Mouse (Mus musculus) hindbrain, embryonic 10.5 days (tissue): Measurements from ENCODE around the gene Spn. TPM values are rescaled to one million over a fixed set of nuclear protein-coding genes. Genes with fewer than 3 reads are reported as not detected.

Experiments used
- DNase-seq: peaks from one replicate; pipeline ENCODE4 v3.0.0-alpha.2; 2017; ENCODE audit warnings: low spot score
- H3K27ac ChIP-seq: fragments of 300-500 bp; sonication (generic); 2 replicates; pipeline ENCODE4 v1.5.1; 2016; ENCODE audit warnings: mild to moderate bottlenecking, moderate library complexity
- H3K27me3 ChIP-seq: fragments of 300-500 bp; sonication (generic); 2 replicates; pipeline ENCODE4 v1.6.1; 2016; ENCODE audit warnings: mild to moderate bottlenecking; ENCODE audit not compliant: poor library complexity, insufficient read depth, severe bottlenecking
- H3K36me3 ChIP-seq: fragments of 300-500 bp; sonication (generic); 2 replicates; pipeline ENCODE4 v1.6.1; 2016; ENCODE audit warnings: mild to moderate bottlenecking, moderate library complexity
- H3K4me1 ChIP-seq: fragments of 300-500 bp; sonication (generic); replicated peaks from 2 replicates; pipeline ENCODE4 v1.6.1; 2016; ENCODE audit warnings: mild to moderate bottlenecking
- H3K4me3 ChIP-seq: fragments of 300-500 bp; sonication (generic); 2 replicates; pipeline ENCODE4 v1.5.1; 2016; ENCODE audit warnings: mild to moderate bottlenecking, moderate library complexity
- H3K9me3 ChIP-seq: fragments of 300-500 bp; sonication (generic); 2 replicates; pipeline ENCODE4 v1.6.1; 2016; ENCODE audit warnings: mild to moderate bottlenecking, moderate library complexity
- WGBS: fragments of 180-500 bp; shearing (Covaris S2); methylation state at CpG from one replicate; pipeline ENCODE4 v1.1.7; 2016; 5-methylcytosine and 5-hydroxymethylcytosine counted together
- polyA plus RNA-seq: library from polyadenylated mRNA; unstranded; fragments of >200 nt; fragmentation: Nextera tagmentation; extraction: Ambion mirVana; gene quantifications from 2 replicates; pipeline ENCODE4 v1.2.1, GENCODE M21; 2016

Spn gene
- polyA plus RNA-seq, 1 experiment from 2014 or later = not detected

DNA sequence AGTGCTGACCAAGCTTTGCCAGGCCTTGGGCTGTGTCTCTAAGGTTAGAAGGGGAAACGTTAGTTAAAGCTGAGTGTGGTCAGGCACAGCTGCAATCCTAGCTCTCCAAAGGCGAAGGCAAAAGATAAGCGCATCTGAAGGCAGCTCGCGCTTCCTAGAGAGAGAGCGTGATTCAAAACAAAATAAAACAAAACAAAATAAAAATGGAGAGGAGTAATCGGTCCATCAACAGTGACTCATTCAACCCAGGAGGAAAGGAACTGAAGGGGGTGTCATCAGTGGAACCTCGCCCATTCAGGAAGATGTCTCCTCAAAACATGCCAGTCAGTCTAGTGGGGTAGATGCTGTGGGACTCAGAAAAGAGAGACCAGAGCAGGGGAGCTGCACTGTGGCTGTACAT lies 55.4 kb downstream of the Spn start:
- no peak overlapping the region for H3K4me3 ChIP-seq
- no peak for DNase-seq
- H3K27ac ChIP-seq = no peak overlapping the region
- no peaks in the 10 kb centered on the region for H3K36me3 ChIP-seq
- H3K9me3 ChIP-seq = no peaks in the 10 kb centered on the region
- H3K27me3 ChIP-seq = no peaks in the 10 kb centered on the region
- no peaks in the 10 kb centered on the region for H3K4me1 ChIP-seq
- 84% methylated on average over 8 of the region's 8 CpGs for WGBS

Other genes starting within 250 kb of the Spn start
- gene Tmem219, start 214.9 kb downstream of the Spn start, polyA plus RNA-seq = 31.6 and 37.9 TPM in 2 replicates
- 23.9 and 35.5 TPM in 2 replicates for gene Kctd13, start 208.9 kb downstream of the Spn start, polyA plus RNA-seq
- 0.41 and 1.2 TPM in 2 replicates for gene Asphd1, start 188.2 kb downstream of the Spn start, polyA plus RNA-seq
- gene Sez6l2, start 187.3 kb downstream of the Spn start, polyA plus RNA-seq = 2.3 and 7.6 TPM in 2 replicates
- 92.5 and 103 TPM in 2 replicates for gene Cdipt, start 161.9 kb downstream of the Spn start, polyA plus RNA-seq
- 0.63 and 1.0 TPM in 2 replicates for gene Cdiptos, start 161.7 kb downstream of the Spn start, polyA plus RNA-seq
- gene Mvp, start 123.2 kb downstream of the Spn start, polyA plus RNA-seq = 5.0 and 6.1 TPM in 2 replicates
- gene Pagr1b, start 121.3 kb downstream of the Spn start, polyA plus RNA-seq = 0.25 and 0.55 TPM in 2 replicates
- gene Pagr1a, start 120.5 kb downstream of the Spn start, polyA plus RNA-seq = 84.3 and 130 TPM in 2 replicates
- gene Gm42742, start 116.7 kb downstream of the Spn start, polyA plus RNA-seq = 17.6 and 75.1 TPM in 2 replicates
- 3.3 and 4.4 TPM in 2 replicates for gene Prrt2, start 116.6 kb downstream of the Spn start, polyA plus RNA-seq
- 66.7 and 83.1 TPM in 2 replicates for gene Maz, start 110.8 kb downstream of the Spn start, polyA plus RNA-seq
- gene Kif22, start 95.4 kb downstream of the Spn start, polyA plus RNA-seq = 161 and 193 TPM in 2 replicates
- gene Zg16, start 50.5 kb downstream of the Spn start, polyA plus RNA-seq = not detected in 2 replicates
- gene AI467606, start 46.5 kb downstream of the Spn start, polyA plus RNA-seq = 0.80 and 0.81 TPM in 2 replicates
- 2.6 and 4.9 TPM in 2 replicates for gene Qprt, start 15.6 kb downstream of the Spn start, polyA plus RNA-seq
- gene Cd2bp2, start 58.2 kb upstream of the Spn start, polyA plus RNA-seq = 94.4 and 96.0 TPM in 2 replicates
- 25.6 and 28.2 TPM in 2 replicates for gene Tbc1d10b, start 70.6 kb upstream of the Spn start, polyA plus RNA-seq
- gene Mylpf, start 71.1 kb upstream of the Spn start, polyA plus RNA-seq = 13.0 and 17.7 TPM in 2 replicates
- 78.7 and 81.0 TPM in 2 replicates for gene Zfp553, start 95.2 kb upstream of the Spn start, polyA plus RNA-seq
- gene Sept1, start 95.3 kb upstream of the Spn start, polyA plus RNA-seq = 32.4 and 33.8 TPM in 2 replicates
- 62.4 and 70.1 TPM in 2 replicates for gene Zfp771, start 106.5 kb upstream of the Spn start, polyA plus RNA-seq
- 284 and 329 TPM in 2 replicates for gene Dctpp1, start 122.9 kb upstream of the Spn start, polyA plus RNA-seq
- gene Sephs2, start 136.2 kb upstream of the Spn start, polyA plus RNA-seq = 69.8 and 76.2 TPM in 2 replicates
- 0.68 and 0.98 TPM in 2 replicates for gene Itgal, start 158.4 kb upstream of the Spn start, polyA plus RNA-seq
- 18.8 and 20.4 TPM in 2 replicates for gene Zfp768, start 207.8 kb upstream of the Spn start, polyA plus RNA-seq
- gene Zfp747, start 238.2 kb upstream of the Spn start, polyA plus RNA-seq = 7.9 and 9.5 TPM in 2 replicates
- 5.3 and 6.2 TPM in 2 replicates for gene 9130019O22Rik, start 249.3 kb upstream of the Spn start, polyA plus RNA-seq